In the genomic region with DNA sequence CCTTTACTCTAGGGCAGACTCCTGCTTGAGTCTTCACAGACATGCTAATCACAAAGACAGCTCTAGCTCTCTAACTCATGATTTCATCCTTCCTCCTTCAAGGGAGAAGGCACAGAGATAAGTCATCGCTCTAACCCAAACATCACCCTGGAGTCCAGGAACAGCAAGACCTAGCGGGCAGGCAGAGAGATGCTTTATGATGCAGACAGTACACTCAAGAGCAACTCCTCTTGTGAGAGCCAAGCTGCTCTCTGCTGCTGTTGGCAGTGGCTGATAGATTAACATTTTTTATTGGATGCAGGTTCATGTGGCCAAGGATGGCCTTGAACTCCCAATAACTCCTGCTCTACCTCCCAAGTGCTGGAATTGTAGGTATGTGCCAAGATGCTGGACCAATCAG, we compare ENCODE assay signal across 31 mouse cellular contexts.
"Had no signal": no experiment of that assay in that cellular context is flagged by ENCODE, and none has a peak within 500 bp of the region (broad histone marks: within the 10 kb centered on the region; RNA-seq: fewer than 3 reads in every experiment).

No protein-coding gene starts in this region.

- H3K36me3 ChIP-seq: limb, embryonic 10.5 days; limb, embryonic 12.5 days; limb, embryonic 13.5 days; limb, embryonic 15.5 days; liver, embryonic 12.5 days; liver, embryonic 13.5 days; liver, embryonic 15.5 days; lung, embryonic 15.5 days; midbrain, embryonic 10.5 days; midbrain, embryonic 12.5 days; midbrain, embryonic 13.5 days; midbrain, embryonic 15.5 days had no signal

- ATAC-seq: liver, embryonic 12.5 days; liver, postnatal 0 days; lung, postnatal 0 days; midbrain, embryonic 13.5 days; midbrain, embryonic 15.5 days; midbrain, embryonic 16.5 days had no signal

- H3K27ac ChIP-seq: limb, embryonic 10.5 days; limb, embryonic 12.5 days; limb, embryonic 13.5 days; limb, embryonic 15.5 days; liver, embryonic 12.5 days; liver, embryonic 13.5 days; liver, embryonic 14.5 days; liver, embryonic 15.5 days; lung, embryonic 15.5 days; macrophage; midbrain, embryonic 10.5 days; midbrain, embryonic 12.5 days; midbrain, embryonic 13.5 days; midbrain, embryonic 15.5 days had no signal

- H3K27me3 ChIP-seq: limb, embryonic 12.5 days; limb, embryonic 13.5 days; limb, embryonic 15.5 days; liver, embryonic 13.5 days; liver, embryonic 15.5 days; lung, embryonic 15.5 days; midbrain, embryonic 13.5 days; midbrain, embryonic 15.5 days had no signal

- H3K9ac ChIP-seq: limb, embryonic 12.5 days; limb, embryonic 13.5 days; limb, embryonic 15.5 days; liver, embryonic 12.5 days; liver, embryonic 13.5 days; liver, embryonic 14.5 days; liver, embryonic 15.5 days; liver, postnatal 0 days; lung, embryonic 14.5 days; lung, embryonic 15.5 days; midbrain, embryonic 12.5 days; midbrain, embryonic 13.5 days; midbrain, embryonic 15.5 days had no signal

- H3K4me1 ChIP-seq: liver, embryonic 12.5 days; liver, embryonic 13.5 days; liver, embryonic 15.5 days; midbrain, embryonic 12.5 days; midbrain, embryonic 13.5 days; midbrain, embryonic 15.5 days had no signal

- H3K4me3 ChIP-seq: limb, embryonic 10.5 days; limb, embryonic 12.5 days; limb, embryonic 13.5 days; limb, embryonic 15.5 days; liver, embryonic 12.5 days; liver, embryonic 13.5 days; liver, embryonic 15.5 days; lung, embryonic 15.5 days; megakaryocyte, embryonic 14.5 days; midbrain, embryonic 10.5 days; midbrain, embryonic 12.5 days; midbrain, embryonic 13.5 days; midbrain, embryonic 15.5 days; myocyte had no signal

- H3K9me3 ChIP-seq: limb, embryonic 10.5 days; limb, embryonic 15.5 days; liver, embryonic 13.5 days; liver, embryonic 15.5 days; lung, embryonic 15.5 days had no signal

- DNase-seq: left cerebral cortex, postnatal 4 days; liver; liver, embryonic 13.5 days; liver, postnatal 0 days; lung, adult 18-20 months; lung, adult 2 months; lung, embryonic 14.5 days; lung, postnatal 10 days; lung, postnatal 14 days; lung, postnatal 36 days; lung, postnatal 4 days; midbrain, embryonic 14.5 days had no signal

- H3K4me2 ChIP-seq: limb, embryonic 12.5 days; limb, embryonic 13.5 days; limb, embryonic 15.5 days; liver, embryonic 11.5 days; liver, embryonic 12.5 days; liver, embryonic 13.5 days; liver, embryonic 15.5 days; lung, embryonic 14.5 days; lung, embryonic 15.5 days; midbrain, embryonic 11.5 days; midbrain, embryonic 12.5 days; midbrain, embryonic 13.5 days; midbrain, embryonic 15.5 days had no signal
